Mouse (Mus musculus) MEL-GATA-1-ER (cell line): ENCODE measurements around the gene Prss16.

Experiments used
- DNase-seq: peaks from one replicate; pipeline ENCODE4 v3.0.0-alpha.2; 2012; ENCODE audit warnings: low read depth; ENCODE audit errors: extremely low read depth

Prss16 gene

DNA sequence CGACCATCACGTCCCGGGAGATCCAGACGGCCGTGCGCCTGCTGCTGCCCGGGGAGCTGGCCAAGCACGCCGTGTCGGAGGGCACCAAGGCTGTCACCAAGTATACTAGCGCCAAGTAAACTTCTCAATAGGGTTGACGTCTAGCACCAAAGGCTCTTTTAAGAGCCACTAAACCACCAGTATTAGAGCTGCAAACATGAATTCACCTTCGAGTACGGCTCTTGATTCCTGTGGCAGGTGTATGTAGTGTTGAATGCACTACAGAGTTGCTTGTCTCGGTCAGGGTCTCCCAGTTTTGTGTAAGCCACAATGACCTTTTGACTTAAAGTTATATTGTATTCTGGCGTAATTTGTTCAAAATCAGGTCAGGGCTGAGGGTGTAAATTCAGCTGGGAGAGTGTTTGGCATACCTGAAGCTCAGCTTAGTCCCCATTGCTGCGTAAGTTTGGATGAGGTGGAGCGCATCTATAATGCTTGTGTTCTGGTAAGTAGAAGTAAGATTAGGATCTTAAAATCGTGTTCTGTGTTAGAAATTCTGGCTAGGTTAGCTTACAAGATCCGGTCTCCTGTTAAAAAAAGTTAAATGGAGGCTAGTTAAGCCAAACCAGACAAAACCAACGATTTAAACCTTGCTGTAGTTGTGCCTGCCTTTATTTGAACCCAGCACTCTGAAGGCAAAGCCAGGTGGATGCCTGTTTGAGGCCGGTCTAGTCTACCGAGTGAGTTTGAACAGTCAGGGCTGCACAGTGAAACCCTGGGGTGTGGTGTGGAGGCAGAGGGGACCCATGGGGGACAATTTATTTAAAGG lies 26.8 kb upstream of the Prss16 start:
- DNase-seq = peak; percentile 70

DNA sequence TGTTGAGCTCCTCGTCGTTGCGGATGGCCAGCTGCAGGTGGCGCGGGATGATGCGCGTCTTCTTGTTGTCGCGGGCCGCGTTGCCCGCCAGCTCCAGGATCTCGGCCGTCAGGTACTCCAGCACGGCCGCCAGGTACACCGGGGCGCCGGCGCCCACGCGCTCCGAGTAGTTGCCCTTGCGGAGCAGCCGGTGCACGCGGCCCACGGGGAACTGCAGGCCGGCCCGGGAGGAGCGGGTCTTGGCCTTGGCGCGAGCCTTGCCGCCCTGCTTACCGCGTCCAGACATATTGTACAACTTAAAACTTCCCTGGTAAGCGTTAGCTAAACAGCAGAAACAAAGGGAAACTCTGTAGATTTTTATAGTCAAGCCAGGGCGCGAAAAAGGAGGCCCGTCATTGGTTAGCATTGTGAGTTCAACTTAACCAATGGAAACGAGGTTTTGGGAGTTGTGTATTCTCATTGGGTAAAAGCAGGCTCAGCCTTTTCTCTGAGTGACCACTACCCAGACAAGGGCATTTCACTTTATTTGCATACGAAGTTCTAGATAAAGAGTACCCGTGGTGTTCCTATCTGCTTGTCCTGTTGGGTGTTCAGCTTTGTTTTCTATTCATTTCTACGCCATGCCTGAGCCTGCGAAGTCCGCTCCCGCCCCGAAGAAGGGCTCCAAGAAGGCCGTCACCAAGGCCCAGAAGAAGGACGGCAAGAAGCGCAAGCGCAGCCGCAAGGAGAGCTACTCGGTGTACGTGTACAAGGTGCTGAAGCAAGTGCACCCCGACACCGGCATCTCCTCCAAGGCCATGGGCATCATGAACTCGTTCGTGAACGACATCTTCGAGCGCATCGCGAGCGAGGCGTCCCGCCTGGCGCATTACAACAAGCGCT lies 26.0 kb upstream of the Prss16 start, which contains the start of the genes Hist1h2ah and Hist1h2bk:
Gene Hist1h2ah, minus strand, starts transcription at position 302 of the 882 bp plus-strand sequence.
Gene Hist1h2bk, plus strand, starts transcription at position 604 of the 882 bp plus-strand sequence.
- DNase-seq = peak; percentile 99

DNA sequence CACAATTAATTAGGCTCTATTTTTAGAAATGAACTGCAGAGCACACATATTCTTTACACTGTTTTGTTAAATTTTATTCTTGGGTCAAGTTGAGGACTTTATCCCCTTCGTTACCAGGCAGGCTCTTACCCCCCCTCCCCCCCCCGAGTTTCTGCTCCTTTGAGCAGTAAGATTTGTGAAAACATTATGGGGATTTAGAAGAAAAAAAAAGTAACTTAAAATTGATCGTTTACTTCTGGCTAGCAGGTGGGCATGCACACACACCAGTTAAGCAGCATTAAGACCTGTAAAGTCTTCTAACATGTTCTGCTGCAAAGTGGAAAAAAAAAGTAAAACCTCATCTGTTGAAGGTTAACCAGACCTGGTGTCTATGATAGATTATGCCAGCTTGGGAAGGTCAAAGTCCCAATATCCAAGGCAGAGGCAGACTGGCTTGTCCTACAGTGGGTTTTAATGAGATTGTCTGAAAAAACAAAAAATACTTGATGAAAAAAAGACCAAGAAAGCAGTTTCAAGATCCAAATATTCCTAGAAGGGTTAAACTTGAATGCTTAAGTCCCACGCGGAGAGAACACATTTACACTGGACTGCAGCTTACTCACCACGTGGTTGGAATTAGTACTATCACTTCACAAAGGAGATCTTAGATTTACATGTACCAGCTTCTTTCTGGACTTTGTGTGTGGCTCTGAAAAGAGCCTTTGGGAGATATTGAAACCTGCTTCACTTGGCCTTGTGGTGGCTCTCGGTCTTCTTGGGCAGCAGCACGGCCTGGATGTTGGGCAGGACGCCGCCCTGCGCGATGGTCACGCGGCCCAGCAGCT lies 25.1 kb upstream of the Prss16 start:
- DNase-seq = no peak

DNA sequence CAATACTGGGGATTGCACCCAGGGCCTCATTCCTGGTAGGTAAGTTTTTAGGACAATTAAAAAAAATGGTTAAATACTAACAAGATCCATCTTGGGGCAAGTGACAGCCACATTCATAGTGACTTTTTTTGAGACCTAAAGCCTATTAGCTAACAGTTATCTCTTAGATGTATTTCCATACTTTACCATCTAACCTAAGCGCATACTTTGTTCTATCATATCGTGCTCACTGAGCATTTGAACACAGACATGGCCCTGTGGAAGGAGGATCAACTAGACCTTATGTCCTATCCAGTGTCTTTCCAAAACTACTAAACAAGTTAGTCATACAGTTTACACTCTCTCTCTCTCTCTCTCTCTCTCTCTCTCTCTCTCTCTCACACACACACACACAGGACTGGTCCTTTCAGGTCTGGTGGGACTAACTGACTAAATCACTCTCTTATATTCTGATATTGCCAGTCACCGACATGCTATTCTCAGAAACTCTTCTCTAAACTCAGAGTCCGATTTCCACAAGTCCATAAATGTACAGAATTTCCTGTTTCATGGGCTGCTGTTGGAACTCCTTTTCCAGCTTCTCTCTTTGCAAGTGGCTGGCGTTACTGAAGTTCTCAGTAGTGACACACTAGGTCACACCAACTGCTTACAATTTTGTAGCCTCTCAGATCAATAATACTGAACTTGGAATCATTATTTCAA lies 24.4 kb upstream of the Prss16 start:
- DNase-seq = no peak

DNA sequence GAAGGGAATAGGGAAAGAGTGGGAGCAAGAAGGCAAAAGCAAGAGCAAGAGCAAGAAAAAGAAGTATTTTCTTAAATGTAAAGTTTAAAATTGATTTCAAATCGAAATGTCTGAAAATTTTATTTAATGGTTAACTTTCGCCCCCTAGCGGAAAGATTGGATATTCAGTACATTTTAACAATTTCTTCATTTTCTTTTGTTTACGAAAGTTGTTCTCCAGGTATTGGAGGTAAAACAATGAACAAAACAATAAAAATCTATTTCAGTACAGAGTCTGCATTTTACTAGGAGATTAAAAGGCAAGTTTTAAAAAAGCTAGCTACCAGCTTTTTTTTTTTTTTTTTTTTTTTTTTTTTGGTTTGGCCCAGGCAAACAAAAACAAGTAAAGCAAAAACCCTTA lies 21.0 kb upstream of the Prss16 start:
- no peak for DNase-seq

DNA sequence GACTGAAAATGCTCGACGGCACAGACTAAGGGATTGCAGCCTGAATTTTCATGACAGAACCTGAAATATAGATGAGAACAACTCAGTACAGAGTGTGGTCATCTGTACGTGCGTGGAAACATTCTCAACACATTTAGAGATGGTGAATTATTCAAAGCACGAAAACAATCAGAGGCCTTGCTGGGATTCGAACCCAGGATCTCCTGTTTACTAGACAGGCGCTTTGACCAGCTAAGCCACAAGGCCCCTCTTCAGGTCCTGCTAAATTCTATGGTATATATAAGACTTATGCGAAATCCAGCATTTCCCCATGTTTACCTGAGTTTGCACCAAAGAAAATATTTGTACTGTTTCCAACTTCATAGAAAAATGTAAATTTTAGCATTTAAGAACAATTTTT lies 20.4 kb upstream of the Prss16 start:
- DNase-seq = peak; percentile 80

DNA sequence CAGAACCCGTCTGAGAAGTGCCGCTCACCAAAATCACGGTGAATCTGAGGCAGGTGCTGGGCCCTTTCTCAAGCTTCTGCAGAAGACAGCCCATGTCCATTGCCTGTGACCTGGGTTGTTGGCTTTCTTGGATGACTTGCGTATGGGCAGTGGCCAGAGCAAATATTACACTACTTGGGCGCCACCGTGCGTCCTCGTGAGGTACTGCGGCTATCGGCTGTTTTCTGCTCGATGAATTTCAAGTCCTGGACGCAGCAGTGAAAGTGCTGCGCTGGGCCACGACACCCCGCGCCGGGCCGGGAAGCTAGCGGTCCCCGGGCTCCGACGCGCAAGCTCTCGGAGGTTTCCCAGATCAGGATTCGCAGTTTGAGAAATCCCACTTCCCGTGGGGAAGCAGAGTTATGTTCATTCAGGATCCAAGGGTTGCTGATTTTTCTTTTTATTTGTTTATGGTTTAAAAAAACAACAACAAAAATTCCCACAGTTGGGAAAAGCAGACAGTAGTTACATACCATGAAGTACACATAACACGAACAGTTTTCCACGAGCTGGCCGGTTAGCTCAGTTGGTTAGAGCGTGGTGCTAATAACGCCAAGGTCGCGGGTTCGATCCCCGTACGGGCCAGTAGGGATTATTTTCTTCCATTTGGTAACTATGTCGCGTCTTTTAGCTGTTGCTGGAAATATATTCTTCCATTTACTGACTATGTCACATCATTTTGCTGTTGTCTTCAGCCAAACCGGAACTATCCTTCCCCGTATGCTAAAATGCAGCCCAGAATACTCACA lies 19.3 kb upstream of the Prss16 start:
- peak; percentile 86 for DNase-seq

DNA sequence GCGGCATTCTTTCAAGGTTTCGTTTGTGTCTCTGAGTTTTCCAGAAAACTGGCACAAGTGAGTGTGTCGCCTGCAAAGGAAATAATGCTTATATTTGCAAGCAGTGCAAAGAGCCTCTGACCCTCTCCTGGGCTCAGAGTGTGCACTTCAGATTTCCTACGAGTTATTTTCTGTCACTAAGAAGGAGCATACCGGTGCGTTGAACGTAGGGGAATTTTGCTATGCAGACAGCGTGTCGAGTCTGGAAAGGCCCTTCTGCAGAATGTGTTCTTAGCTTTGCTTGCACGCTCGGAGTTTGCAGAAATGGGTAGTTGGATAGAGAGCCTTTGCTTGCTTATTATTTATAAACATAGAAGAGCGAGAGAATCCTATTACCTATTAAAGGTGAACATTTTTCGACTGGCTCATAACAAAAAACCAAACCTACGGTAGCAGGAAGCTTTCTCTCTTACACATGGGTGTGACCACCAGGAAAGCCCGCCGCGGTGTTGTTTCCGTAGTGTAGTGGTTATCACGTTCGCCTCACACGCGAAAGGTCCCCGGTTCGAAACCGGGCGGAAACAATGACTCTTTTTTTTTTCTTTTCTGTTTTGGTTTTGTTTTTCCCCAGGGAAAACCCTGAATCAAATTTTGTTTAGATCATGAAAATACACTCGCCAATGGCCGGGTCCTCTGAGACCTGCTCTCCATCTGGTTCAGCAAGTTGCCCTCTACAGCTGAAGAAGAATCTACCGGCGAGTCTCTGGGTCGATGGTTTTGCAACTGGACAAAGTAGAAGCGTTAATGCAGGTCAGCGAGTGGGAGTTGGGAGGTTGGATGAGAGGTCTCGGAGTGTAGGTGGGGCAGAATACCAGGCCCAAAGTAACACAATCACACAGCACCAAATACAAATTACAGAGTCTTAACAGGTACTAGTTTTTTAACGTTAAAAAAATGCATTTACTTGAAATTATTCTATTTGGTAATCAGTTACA lies 16.8 kb upstream of the Prss16 start:
- DNase-seq = no peak

DNA sequence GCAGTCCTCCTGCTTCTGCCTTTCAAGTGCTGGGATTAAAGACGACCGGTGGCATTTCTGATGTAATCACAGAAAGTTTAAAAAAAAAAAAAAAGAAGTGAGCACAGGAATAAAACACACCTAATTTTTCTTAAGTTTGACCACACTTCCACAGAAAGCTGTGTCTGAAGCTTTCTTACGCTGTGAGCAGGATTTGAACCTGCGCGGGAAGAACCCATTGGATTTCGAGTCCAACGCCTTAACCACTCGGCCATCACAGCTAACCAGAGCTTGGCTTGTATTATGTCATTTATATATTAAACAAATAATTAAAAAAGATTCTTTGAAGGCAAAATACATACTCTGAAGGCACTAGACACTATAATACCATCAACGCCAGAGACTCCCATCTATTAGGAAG lies 12.7 kb upstream of the Prss16 start:
- peak; percentile 83 for DNase-seq

DNA sequence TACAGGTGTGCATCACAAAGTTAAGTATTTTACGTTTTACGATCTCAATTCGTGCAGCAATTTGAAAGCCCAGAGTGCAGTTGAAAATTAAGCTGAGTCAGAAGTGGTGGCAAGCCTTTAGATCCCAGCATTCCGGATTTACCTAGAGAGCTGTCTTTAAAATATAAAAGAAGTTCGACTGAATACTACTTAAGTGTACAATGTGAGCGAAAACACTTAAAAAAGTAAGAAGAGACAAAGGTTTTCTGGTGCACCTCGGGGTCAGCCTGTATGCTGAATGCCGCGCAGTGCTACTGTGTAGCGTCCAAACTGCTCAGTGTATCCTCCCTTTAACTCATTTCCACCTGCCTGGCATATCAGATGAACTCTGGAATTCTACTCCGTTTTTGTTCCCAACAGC lies 12.0 kb upstream of the Prss16 start:
- no peak for DNase-seq

DNA sequence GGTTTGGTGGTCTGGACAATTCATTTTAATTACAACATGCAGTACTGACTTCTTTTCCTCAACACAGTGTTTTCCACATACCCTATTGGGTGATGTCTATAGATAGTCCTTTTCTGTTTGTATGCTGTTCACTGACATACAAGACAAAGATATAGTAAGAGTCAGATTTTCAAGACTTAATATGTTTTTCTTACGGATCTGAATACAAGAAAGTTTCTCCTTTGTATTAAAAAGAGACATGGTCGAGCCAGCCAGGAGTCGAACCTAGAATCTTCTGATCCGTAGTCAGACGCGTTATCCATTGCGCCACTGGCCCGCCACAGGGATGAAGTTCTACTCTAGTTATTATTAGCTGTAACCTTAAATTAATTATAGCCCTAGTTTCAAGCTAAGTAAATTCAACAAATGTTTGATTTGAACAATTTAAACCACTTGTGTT lies 11.4 kb upstream of the Prss16 start:
- peak; percentile 80 for DNase-seq

DNA sequence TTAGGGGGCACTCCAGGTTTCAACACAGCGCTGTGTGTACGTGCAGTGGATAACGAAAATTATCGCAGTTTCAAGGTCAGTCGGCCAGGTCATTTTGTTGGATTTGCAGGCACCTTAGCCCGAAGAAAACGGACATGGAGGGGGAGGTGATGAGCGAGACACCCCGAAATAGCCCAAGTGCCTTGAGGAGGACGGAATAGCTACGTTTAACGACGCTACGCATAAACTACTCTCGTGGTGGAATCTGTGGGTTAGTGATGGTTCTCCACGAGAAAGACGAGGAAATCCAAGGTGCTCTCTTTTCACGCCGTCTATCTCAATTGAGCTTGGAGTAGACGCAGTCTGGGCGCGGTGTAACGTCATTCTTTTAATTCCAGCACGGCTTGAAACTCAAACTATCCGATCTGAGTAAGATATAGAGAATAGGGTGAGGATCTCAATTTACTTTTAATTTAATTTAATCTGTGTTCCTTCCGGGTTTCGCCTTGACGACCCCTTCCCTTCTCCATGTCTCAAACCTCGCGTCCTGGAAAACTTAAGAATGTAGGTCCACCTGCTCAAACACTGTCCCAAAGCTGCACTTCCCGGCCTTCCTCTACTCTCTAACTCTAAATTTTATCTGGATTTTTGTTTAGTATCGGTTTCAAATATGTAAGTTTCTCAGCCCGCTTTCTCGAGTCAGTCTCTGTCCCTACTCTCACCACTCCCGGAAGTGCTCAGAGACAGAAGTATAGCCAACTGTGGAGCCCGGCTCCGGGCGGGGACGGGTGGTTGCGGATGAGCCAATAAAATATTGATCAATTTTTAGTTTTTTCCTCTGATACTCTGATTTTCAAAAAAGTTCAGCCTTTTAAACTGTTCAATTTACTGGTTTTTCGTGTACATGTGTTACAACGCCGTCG lies 10.6 kb upstream of the Prss16 start:
- DNase-seq = no peak

DNA sequence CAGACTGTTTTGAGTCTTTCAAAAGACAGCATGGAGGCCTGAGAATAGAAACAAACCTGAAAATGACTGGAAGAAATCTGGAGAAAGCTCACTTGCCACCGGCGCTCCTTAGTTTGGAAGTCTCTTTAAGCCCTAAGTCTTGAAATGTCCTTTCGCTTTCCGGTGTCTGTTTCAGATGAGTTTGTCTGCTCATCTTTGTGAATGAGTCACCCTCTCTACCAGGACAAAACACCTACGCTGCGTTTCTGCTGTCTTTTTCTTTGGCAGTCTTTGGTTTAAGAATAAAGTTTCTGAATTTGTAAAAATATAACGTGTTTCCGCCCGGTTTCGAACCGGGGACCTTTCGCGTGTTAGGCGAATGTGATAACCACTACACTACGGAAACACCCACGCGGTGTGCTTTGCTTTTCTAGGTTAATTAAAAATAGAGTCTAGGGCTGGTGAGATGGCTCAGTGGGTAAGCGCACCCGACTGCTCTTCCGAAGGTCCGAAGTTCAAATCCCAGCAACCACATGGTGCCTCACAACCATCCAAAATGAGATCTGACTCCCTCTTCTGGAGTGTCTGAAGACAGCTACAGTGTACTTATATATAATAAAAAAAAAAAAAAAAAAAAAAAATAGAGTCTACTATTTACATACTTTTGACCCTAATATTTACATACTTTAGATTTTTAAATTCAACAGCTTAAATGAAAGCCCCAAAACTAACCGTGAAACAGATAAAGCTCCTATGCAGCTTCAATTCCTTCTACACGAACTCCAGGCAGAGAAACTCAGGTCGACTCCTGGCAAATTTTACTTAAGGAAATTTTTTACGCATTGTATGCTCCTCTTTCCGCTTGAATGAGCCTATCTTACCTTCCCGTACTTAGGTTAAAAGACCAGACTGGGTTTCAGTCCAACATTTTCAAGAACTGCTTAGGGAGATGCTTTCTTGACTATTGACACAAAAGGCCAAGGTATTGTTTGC lies 6.2 kb upstream of the Prss16 start:
- DNase-seq = no peak

DNA sequence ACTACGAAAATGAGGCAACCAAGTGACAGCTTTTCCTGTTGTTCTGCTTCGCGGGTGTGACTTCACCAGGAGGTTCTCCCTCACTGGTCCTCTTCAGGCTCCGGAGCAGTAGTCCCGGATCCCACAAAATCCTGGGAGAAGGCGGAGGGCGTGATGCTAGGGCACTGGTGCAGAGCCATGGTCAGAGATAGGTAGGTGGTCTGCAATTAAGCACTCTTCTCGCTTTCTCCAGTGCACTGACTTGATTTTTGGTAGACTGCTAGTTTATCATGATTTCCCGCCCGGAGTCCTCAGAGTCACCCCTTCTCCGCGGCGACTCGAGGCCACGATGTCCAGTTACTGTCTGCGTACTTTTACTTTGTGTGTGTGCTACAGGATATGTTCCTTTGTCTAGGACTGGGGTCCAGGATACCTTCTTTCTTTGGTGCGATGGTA lies 4.9 kb upstream of the Prss16 start:
- no peak for DNase-seq

DNA sequence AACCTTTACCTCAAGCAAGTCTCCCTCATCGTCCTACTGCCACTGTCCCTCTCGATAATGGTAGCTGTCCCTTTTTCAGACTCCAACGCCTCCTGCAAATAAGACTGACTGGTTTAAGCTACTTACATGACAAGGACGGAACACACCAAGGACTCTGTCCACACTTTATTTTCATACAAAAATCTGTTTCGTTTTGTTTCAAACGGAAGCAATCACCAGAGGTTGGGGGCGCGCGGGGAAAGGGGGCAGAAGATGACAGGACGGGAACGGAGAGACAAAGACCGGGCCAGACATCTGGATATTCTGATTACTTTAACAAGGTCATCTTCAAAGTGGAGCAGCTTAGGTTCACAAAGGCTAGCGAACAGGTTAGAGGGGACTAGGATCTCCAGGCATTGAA lies 4.2 kb upstream of the Prss16 start:
- DNase-seq = no peak

DNA sequence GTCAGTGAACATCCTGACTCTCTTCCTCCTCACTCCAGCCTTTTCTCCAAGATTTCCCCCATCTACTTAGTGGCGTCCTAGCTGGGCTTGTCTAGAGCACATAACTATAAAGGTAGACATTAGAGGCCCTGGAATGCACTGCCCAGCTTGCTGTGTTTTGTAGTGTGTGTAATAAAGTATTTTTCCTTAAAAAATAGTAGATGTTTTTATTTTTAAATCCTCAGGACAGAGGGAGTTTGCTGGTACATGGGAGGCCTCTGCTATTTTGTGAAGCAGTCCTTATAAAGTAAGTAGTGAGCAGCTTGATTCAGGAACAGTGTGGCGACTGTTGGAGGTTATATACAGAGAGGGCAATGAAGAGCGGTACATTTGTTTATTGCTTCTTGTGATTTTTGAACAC lies 835 bp downstream of the Prss16 start:
- DNase-seq = no peak

DNA sequence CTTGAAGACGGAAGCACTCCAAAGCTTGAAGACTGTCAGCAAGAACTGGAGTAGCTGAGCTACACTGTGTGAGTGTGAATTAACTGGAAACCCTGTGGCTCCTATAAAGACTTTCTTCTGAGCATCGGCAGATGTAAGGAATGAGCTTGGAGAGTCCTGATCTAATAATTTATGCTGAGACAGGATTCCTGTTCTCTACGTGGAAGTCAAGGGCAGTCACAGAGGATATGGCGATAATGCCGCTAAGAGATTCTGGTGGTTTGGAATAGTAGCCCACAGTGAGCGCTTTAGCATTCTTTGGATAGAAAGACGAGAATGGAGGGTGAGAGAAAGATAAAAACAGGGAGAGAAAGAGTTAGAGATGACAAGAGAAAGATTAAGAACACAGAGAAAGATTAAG lies 1.7 kb downstream of the Prss16 start:
- DNase-seq = no peak
